Mouse (Mus musculus): ENCODE data around the gene Med27.

Med27 gene

DNA sequence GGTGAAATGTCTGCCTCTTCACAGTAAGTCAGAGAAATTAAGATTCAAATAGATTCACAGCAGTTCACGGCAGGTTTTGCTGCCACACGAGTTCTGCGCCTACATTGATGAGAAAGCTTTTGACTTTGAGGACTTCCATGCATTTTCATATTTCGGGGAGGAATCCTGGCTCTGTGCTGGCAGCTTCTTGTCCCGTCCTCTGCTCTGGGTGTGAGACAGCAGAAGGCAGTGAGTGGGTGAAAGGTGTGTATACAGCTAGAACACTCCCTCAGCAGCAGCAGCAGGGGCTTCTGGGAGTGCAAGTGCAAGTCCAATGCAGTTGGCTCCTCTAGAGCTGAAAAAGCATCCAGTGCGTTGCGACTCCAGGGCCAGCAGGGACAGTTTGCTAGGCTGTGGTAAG, 53.6 kb downstream of the Med27 start:
- DNase-seq (ENCODE audit: low spot score in 2 of 2) = no peak

DNA sequence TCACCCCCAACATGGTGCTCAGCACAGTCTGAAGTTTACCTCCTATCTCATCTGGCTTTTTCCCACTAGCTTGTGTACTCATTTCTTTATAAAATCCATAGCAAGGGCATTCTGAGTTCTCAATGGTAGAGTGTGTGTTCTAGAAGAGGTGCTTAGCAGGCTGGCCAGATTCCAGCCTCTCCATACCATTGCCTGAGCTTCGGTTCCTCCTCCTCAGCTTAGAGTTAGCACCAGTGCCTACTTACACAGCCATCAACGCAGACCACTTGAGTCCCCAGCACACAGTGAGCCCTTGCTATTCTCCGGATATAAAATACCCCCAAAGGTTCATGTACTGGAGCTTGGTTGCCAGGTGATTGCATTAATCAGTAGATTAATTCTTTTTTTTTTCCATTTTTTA, 54.2 kb downstream of the Med27 start:
- no peak for DNase-seq (ENCODE audit: low spot score in 2 of 2)

DNA sequence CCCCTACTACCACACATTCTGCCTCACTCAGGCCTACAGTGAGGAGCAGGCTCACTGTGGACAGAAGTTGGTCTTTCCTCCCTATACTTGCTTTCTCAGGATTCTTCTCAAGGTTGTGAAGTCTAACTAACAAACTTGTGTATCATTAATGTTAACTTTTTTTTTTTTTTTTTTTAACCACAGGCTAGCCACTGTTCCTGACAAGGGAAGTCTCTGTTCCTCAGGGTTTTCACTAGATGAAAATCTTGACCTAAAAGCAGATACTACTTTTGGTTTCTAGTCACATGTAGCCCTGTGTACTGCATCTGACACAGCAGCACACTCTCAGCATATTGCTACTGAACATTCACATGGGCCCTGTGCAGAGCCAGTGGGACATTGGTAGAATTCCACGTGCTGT, 55.2 kb downstream of the Med27 start:
- no peak for DNase-seq (ENCODE audit: low spot score in 2 of 2)

DNA sequence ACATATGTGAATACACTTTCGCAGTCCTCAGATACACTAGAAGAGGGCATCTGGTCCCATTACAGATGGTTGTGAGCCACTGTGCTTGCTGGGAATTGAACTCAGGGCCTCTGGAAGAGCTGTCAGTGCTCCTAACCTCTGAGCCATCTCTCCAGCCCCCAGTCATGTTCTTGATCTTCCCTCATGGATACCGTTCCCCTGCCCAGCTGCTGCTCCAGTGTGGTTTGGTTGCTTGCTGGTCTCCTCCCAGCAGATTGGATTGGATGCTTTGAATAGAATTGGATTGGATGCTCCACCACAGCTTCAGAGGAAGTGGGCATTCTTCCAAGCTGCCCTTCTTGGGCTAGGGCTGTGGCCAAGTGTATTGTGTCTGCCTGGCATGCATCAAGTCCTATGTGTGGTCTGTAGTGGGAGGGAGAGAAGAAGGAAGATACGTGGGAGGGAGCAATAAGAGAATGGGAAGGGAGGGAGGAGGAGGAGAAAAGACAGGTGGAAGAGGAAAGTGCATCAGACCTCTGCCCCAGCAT, 56.0 kb downstream of the Med27 start:
- DNase-seq (ENCODE audit: low spot score in 2 of 2) = peak in 1 of 2 experiments; percentile 50

GRCm38 (mm10) chr2:29403799-29404530, 57.3 kb downstream of the Med27 start:
- no peak for DNase-seq (ENCODE audit: low spot score in 2 of 2)

GRCm38 (mm10) chr2:29404931-29405330, 58.3 kb downstream of the Med27 start:
- no peak for DNase-seq (ENCODE audit: low spot score in 2 of 2)

GRCm38 (mm10) chr2:29405848-29406247, 59.2 kb downstream of the Med27 start:
- no peak for DNase-seq (ENCODE audit: low spot score in 2 of 2)

GRCm38 (mm10) chr2:29407350-29407749, 60.7 kb downstream of the Med27 start:
- no peak for DNase-seq (ENCODE audit: low spot score in 2 of 2)

- DNase-seq (ENCODE audit: low spot score in 2 of 2) = no peak
These were observed 61.1 kb downstream of the Med27 start for GRCm38 (mm10) chr2:29407764-29408163.

DNA sequence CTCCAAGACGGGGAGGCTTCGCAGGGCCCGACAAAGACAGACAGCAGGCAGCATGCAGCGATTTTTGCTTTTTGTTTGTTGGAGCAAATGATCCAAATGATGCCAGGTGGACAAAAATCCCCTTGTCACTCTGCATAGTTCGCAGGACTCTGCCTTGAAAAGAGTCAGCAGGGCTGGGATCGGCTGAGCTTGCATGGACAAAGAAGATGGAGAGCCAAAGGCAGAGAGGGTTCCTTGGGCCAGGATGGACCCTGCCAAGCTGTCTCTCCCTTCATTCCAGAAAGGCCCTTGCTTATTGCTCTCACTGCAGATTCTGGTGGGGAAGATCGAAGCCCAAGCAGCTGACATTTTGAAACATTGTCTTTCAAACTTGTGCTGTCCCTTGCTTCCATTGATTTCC, 64.3 kb downstream of the Med27 start:
- DNase-seq (ENCODE audit: low spot score in 2 of 2) = no peak

DNA sequence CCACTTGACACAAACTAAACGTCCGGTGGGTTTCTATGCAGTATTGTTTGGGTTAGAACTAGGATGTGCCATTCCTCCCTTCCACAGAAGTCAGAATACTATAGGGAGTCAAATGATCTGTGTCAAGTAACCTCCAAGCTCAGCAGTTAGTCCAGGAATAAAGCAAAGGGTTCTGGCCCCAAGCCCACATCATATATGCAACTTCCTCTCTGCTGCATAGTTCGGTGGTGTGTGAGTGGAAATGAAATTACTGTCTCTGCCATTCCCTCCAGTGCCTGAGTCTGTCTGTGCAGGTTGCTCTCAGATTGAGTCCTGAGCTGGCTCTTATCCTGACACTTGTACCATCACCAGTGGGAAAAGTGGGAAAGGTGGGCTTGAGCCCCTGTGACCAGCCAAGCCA, 65.8 kb downstream of the Med27 start:
- no peak for DNase-seq (ENCODE audit: low spot score in 2 of 2)

DNA sequence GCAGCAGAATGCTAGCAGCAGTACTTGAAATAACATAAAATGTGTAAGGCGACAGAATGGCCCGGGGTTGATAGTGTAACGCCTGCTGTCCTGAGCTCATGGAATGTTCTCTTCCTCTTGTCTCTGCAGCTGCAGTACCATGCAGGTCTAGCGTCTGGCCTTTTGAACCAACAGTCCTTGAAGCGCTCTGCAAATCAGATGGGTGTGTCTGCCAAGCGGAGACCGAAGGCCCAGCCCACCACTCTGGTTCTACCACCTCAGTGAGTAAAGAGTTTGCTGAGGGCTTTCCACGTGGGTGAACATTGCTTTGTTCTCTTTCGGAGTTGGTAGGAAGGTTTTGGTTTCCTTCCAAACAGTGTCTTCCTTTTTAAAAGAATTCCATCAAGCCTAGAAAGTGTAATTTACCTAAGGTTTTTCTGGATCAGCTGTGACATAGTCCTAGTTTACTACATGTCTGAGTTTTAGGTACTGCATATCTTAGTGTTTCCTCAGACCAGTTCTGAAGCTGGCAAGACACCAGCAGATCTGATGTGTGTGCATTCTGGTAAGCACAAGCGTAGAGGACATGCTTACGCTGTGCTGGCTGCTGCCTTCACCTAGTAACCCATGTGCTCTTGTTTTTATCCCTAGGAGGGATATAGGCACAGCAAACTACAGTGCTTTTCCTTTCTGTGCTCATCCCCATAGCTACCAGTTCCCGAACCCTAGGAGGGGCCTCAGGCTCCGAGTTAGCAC, 66.8 kb downstream of the Med27 start:
- no peak for DNase-seq (ENCODE audit: low spot score in 2 of 2)

- DNase-seq (ENCODE audit: low spot score in 2 of 2) = no peak
These were observed 68.3 kb downstream of the Med27 start for GRCm38 (mm10) chr2:29414852-29415473.

GRCm38 (mm10) chr2:29418498-29418897, 71.9 kb downstream of the Med27 start:
- DNase-seq (ENCODE audit: low spot score in 2 of 2) = no peak

GRCm38 (mm10) chr2:29419434-29419833, 72.8 kb downstream of the Med27 start:
- no peak for DNase-seq (ENCODE audit: low spot score in 2 of 2)

- DNase-seq (ENCODE audit: low spot score in 2 of 2) = no peak
These were observed 73.3 kb downstream of the Med27 start for GRCm38 (mm10) chr2:29419946-29420345.

DNA sequence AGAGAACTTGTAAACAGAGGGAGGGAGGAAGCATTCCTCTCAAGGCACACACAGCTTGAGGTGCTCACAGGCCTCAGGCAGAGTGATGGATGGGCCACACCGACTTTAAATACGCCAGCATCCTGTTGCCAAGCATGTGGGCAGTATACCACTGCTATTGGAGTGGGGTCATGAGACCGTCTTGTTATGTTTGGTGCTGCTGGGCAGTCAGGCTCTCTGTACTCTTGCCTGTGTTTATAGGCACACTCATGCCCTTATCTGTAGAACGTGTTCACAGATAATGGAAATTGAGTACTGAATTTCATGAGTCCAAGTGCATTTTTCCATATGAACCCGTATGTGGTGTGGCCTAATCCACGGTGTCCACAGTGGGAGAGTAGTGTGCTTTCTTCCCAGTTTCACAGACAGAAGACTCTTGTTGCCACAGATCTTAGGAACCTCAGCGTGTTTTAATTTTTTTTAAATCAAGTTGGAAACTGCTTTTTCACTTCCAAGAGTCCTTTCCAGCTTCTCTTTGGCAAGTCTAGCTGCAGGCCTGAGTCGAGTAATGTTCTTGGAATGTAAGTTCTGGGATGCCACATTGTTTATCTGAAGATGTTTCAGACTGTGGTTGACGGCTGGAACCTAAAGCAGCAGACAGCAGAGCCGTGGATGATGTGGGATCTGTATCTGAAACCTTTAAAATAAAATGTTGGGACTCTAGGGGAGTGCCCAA, 75.7 kb downstream of the Med27 start:
- DNase-seq (ENCODE audit: low spot score in 2 of 2) = no peak

GRCm38 (mm10) chr2:29423059-29423458, 76.4 kb downstream of the Med27 start:
- DNase-seq (ENCODE audit: low spot score in 2 of 2) = no peak

DNA sequence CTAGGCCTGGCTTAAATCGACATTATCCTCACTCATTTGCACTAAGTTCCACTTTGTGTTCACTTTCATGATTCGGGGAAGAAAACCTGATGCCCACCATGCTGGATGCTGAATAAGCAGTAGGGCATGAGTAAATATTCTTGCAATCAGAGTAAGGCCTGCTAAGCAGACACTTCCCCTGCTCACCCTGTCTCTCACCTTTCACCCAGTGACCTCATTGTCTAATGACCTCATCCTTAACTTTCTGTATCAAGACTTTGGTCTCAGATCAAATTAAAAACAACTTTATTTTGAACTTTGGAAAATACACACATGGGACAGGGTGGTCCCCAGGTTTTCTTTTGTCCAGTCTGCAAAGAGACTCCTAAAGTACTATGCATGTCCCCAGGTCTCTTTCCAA, 78.8 kb downstream of the Med27 start:
- DNase-seq (ENCODE audit: low spot score in 2 of 2) = no peak

DNA sequence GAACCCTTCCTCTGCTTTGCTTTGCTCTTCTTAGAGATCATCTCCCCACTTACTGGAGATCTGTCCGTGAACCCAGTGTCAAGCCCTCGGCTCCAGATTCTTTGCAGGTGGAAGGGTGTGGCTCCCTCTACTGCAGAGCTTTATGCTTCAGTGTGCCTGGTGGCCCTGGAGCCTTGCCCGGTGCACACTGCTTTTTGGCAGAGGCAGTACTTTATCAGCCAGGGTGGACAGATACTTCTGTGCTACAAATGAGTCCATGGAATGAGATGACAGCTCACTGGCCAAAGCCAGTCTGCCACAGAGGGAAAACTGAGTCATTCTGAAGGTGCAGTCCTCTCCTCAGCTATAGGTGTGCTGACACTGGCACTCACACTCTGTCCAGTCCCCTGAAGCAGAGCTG, 80.1 kb downstream of the Med27 start:
- no peak for DNase-seq (ENCODE audit: low spot score in 2 of 2)

GRCm38 (mm10) chr2:29432565-29432964, 85.9 kb downstream of the Med27 start:
- DNase-seq (ENCODE audit: low spot score in 2 of 2) = no peak

GRCm38 (mm10) chr2:29436376-29436775, 89.8 kb downstream of the Med27 start:
- no peak for DNase-seq (ENCODE audit: low spot score in 2 of 2)

Data from right cerebral cortex, postnatal 10 days (tissue).